Mouse (Mus musculus): ENCODE results near the gene Gm4969. TPM values are rescaled to one million over a fixed set of nuclear protein-coding genes. Genes with fewer than 3 reads are reported as not detected.

Gm4969 gene
- 1.8 and 2.3 TPM in 2 replicates for polyA plus RNA-seq (2015; fragmentation: Nextera tagmentation; extraction: Ambion mirVana)

GRCm38 (mm10) chr7:19118028-19118771 lies at the start of gene Gm4969:
Gene Gm4969, minus strand, starts transcription at chr7:19118368.
- no peaks in the 10 kb centered on the region for H3K36me3 ChIP-seq
- peak within 1 kb of the TSS; percentile 25 for H3K4me3 ChIP-seq (replicated peaks)
- H3K9ac ChIP-seq, result no peak within 1 kb of the TSS
- H3K4me1 ChIP-seq (replicated peaks), result peaks cover 6% of the 10 kb centered on the region
- no peak within 1 kb of the TSS for H3K27ac ChIP-seq
- peak within 1 kb of the TSS; percentile 70 for H3K4me2 ChIP-seq (replicated peaks)
- peak; percentile 21 for ATAC-seq
- H3K9me3 ChIP-seq, result no peaks in the 10 kb centered on the region
- whole genome bisulfite sequencing, result 28% methylated on average over 47 of the region's 64 CpGs
- no peaks in the 10 kb centered on the region for H3K27me3 ChIP-seq (replicated peaks)

GRCm38 (mm10) chr7:19166990-19167389 lies 48.8 kb upstream of the Gm4969 start:
- no peak for ATAC-seq
- H3K4me1 ChIP-seq (replicated peaks), result peaks cover 32% of the 10 kb centered on the region
- H3K27ac ChIP-seq, result no peak overlapping the region
- no peak overlapping the region for H3K9ac ChIP-seq
- no peaks in the 10 kb centered on the region for H3K36me3 ChIP-seq
- H3K4me2 ChIP-seq (replicated peaks), result no peak overlapping the region
- peaks cover 10% of the 10 kb centered on the region; the same call in 1 of the 2 replicates for H3K27me3 ChIP-seq (replicated peaks)
- H3K4me3 ChIP-seq (replicated peaks), result no peak overlapping the region
- 84% methylated on average over 3 of the region's 3 CpGs for WGBS
- H3K9me3 ChIP-seq, result no peaks in the 10 kb centered on the region

- Histone ChIP-seq H3K9me3 (no peaks in the 10 kb centered on the region), H3K4me2 (replicated peaks) (peak within 1 kb of the TSS; percentile 47), H3K27ac (no peak within 1 kb of the TSS), H3K9ac (peak within 1 kb of the TSS; percentile 26; the same call in 1 of the 2 replicates), H3K36me3 (no peaks in the 10 kb centered on the region), H3K4me1 (replicated peaks) (peaks cover 29% of the 10 kb centered on the region), H3K4me3 (replicated peaks) (0 out of 2 replicates have a peak within 1 kb of the TSS, but pooled peaks have one; percentile 9), H3K27me3 (replicated peaks) (peaks cover 10% of the 10 kb centered on the region; the same call in 1 of the 2 replicates)
- WGBS, result 11% methylated on average over 14 of the region's 14 CpGs
- ATAC-seq, result peak; percentile 36
Observed at GRCm38 (mm10) chr7:19165656-19166423, 47.7 kb upstream of the Gm4969 start, which contains the start of gene Gipr. Gene Gipr, minus strand, starts transcription at chr7:19166127.

GRCm38 (mm10) chr7:19164978-19165377 lies 46.8 kb upstream of the Gm4969 start:
- peaks cover 10% of the 10 kb centered on the region; the same call in 1 of the 2 replicates for H3K27me3 ChIP-seq (replicated peaks)
- 1% methylated on average over 13 of the region's 13 CpGs for WGBS
- no peaks in the 10 kb centered on the region for H3K9me3 ChIP-seq
- peaks cover 33% of the 10 kb centered on the region for H3K4me1 ChIP-seq (replicated peaks)
- H3K36me3 ChIP-seq, result no peaks in the 10 kb centered on the region
- H3K4me3 ChIP-seq (replicated peaks), result 0 out of 2 replicates have a peak overlapping the region, but pooled peaks have one; percentile 9
- no peak overlapping the region for H3K27ac ChIP-seq
- ATAC-seq, result peak; percentile 58
- H3K4me2 ChIP-seq (replicated peaks), result peak overlapping the region; percentile 47
- peak overlapping the region; percentile 26; the same call in 1 of the 2 replicates for H3K9ac ChIP-seq

GRCm38 (mm10) chr7:19164189-19164588 lies 46.0 kb upstream of the Gm4969 start:
- no peak overlapping the region for H3K27ac ChIP-seq
- no peak overlapping the region for H3K4me3 ChIP-seq (replicated peaks)
- H3K4me2 ChIP-seq (replicated peaks), result peak overlapping the region; percentile 47
- no peaks in the 10 kb centered on the region for H3K36me3 ChIP-seq
- ATAC-seq, result peak; percentile 62
- H3K27me3 ChIP-seq (replicated peaks), result peaks cover 18% of the 10 kb centered on the region
- H3K9ac ChIP-seq, result 0 out of 2 replicates have a peak overlapping the region, but pooled peaks have one; percentile 26
- no peaks in the 10 kb centered on the region for H3K9me3 ChIP-seq
- H3K4me1 ChIP-seq (replicated peaks), result peaks cover 38% of the 10 kb centered on the region
- WGBS, result 4% methylated on average over 6 of the region's 6 CpGs

- Histone ChIP-seq H3K27me3 (replicated peaks) (peaks cover 20% of the 10 kb centered on the region), H3K4me2 (replicated peaks) (peak overlapping the region; percentile 47), H3K4me3 (replicated peaks) (no peak overlapping the region), H3K9me3 (no peaks in the 10 kb centered on the region), H3K4me1 (replicated peaks) (peaks cover 38% of the 10 kb centered on the region), H3K27ac (no peak overlapping the region), H3K9ac (no peak overlapping the region), H3K36me3 (no peaks in the 10 kb centered on the region)
- ATAC-seq, result peak; percentile 37
- 17% methylated on average over 12 of the region's 12 CpGs for WGBS
Observed at GRCm38 (mm10) chr7:19163752-19164151, 45.6 kb upstream of the Gm4969 start.

GRCm38 (mm10) chr7:19162928-19163327 lies 44.8 kb upstream of the Gm4969 start:
- no peak for ATAC-seq
- H3K4me3 ChIP-seq (replicated peaks), result no peak overlapping the region
- peaks cover 23% of the 10 kb centered on the region for H3K27me3 ChIP-seq (replicated peaks)
- H3K4me2 ChIP-seq (replicated peaks), result no peak overlapping the region
- WGBS, result 86% methylated on average over 7 of the region's 7 CpGs
- no peaks in the 10 kb centered on the region for H3K9me3 ChIP-seq
- H3K36me3 ChIP-seq, result no peaks in the 10 kb centered on the region
- H3K9ac ChIP-seq, result no peak overlapping the region
- no peak overlapping the region for H3K27ac ChIP-seq
- H3K4me1 ChIP-seq (replicated peaks), result peaks cover 38% of the 10 kb centered on the region

- no peak overlapping the region for H3K27ac ChIP-seq
- peak overlapping the region; percentile 38 for H3K4me3 ChIP-seq (replicated peaks)
- peaks cover 50% of the 10 kb centered on the region for H3K4me1 ChIP-seq (replicated peaks)
- H3K9ac ChIP-seq, result peak overlapping the region; percentile 48
- no peaks in the 10 kb centered on the region for H3K36me3 ChIP-seq
- H3K27me3 ChIP-seq (replicated peaks), result peaks cover 23% of the 10 kb centered on the region
- peak overlapping the region; percentile 88 for H3K4me2 ChIP-seq (replicated peaks)
- WGBS, result 1% methylated on average over 20 of the region's 20 CpGs
- peak; percentile 52 for ATAC-seq
- H3K9me3 ChIP-seq, result no peaks in the 10 kb centered on the region
Observed at GRCm38 (mm10) chr7:19160115-19160514, 41.9 kb upstream of the Gm4969 start.

- Histone ChIP-seq H3K27me3 (replicated peaks) (peaks cover 20% of the 10 kb centered on the region), H3K4me1 (replicated peaks) (peaks cover 43% of the 10 kb centered on the region), H3K9me3 (no peaks in the 10 kb centered on the region), H3K36me3 (no peaks in the 10 kb centered on the region), H3K27ac (no peak overlapping the region), H3K4me3 (replicated peaks) (peak overlapping the region; percentile 38; the same call in 1 of the 2 replicates), H3K9ac (peak overlapping the region; percentile 13; the same call in 1 of the 2 replicates), H3K4me2 (replicated peaks) (peak overlapping the region; percentile 88)
- ATAC-seq, result no peak
- 12% methylated on average over 18 of the region's 18 CpGs for WGBS
Observed at GRCm38 (mm10) chr7:19159411-19159810, 41.2 kb upstream of the Gm4969 start.

GRCm38 (mm10) chr7:19158601-19159000 lies 40.4 kb upstream of the Gm4969 start:
- H3K4me2 ChIP-seq (replicated peaks), result no peak overlapping the region
- no peaks in the 10 kb centered on the region for H3K9me3 ChIP-seq
- H3K9ac ChIP-seq, result no peak overlapping the region
- H3K36me3 ChIP-seq, result peaks cover 5% of the 10 kb centered on the region; the same call in 1 of the 2 replicates
- H3K27ac ChIP-seq, result no peak overlapping the region
- H3K27me3 ChIP-seq (replicated peaks), result peaks cover 20% of the 10 kb centered on the region
- no peak for ATAC-seq
- peaks cover 35% of the 10 kb centered on the region for H3K4me1 ChIP-seq (replicated peaks)
- 54% methylated on average over 11 of the region's 11 CpGs for WGBS
- no peak overlapping the region for H3K4me3 ChIP-seq (replicated peaks)

GRCm38 (mm10) chr7:19157160-19157800 lies 39.1 kb upstream of the Gm4969 start:
- 6% methylated on average over 30 of the region's 30 CpGs for WGBS
- H3K27me3 ChIP-seq (replicated peaks), result peaks cover 15% of the 10 kb centered on the region
- no peak overlapping the region for H3K9ac ChIP-seq
- peaks cover 34% of the 10 kb centered on the region for H3K4me1 ChIP-seq (replicated peaks)
- ATAC-seq, result peak; percentile 67
- H3K4me3 ChIP-seq (replicated peaks), result no peak overlapping the region
- H3K27ac ChIP-seq, result no peak overlapping the region
- H3K4me2 ChIP-seq (replicated peaks), result peak overlapping the region; percentile 38
- no peaks in the 10 kb centered on the region for H3K9me3 ChIP-seq
- peaks cover 16% of the 10 kb centered on the region for H3K36me3 ChIP-seq
